Mouse (Mus musculus) left cerebral cortex, adult 9 months (tissue): ENCODE results near the gene Bcas3.
A peak's percentile ranks its signal among the peaks of the same experiment; 100 is the strongest.

Experiments
- DNase-seq, 2 experiments: peaks; one replicate each; pipeline ENCODE4 v3.0.0; 2022; ENCODE audit warnings: low spot score in 2 of 2

Bcas3 gene

DNA sequence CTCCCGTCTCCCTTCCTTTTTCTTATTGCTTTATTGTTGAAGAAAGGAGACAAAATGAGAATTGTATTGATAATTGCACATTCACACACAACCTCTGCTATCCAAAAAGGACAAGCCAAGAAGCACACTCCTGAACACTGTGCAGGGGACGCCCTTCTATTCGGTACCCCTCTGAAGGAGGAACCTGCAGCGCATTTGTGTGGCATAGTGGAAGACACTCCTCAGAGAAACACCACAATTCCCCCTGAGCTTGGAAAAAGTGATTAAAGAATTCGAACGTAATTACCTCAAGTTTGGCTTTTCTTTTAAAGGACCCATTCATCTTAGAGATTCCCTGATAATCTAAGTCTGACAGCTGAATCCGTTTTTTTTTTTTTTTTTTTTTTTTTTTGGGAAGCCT, 261.5 kb downstream of the Bcas3 start:
- DNase-seq, result no peak

DNA sequence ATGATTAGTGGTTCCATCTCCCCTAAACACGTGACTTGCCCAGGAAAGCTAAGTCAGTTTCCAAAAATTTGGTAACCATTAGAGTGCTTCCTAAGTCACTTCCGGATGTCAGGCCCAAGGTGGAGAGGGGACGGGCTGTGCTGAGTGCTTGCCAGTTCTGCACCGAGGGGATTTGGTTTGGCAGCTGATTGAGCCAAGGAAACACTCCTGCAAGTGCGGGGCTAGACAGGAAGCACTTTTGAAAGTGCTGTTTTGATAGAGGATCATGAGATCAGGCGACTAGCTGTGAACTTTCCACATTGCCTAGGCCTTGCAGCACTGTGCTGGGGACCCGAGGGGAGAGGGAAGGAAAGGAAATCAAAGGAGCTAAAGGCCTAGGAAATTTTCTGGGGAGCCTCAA, 262.5 kb downstream of the Bcas3 start:
- no peak for DNase-seq

GRCm38 (mm10) chr11:85621486-85621885, 268.5 kb downstream of the Bcas3 start:
- no peak for DNase-seq

DNA sequence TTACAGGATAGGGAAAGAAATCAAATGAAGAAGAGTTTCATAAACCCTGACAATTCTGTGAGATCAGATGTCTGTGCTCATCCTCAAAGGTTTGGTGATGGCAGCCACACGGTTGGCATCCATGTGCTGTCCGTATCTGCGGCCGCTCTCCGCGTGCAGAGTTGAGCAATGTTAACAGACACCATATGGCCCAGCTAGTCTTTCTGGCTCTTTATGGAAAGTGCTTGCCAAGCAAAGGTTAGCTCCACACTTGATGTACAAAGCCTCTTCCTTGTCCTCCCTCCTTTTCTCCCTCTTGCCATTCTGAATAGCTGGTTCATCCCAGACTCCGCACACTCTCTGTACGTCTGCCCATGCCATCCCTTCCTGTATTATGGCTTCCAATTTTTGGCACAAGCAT, 269.0 kb downstream of the Bcas3 start:
- DNase-seq, result no peak

- no peak for DNase-seq
These were observed 272.2 kb downstream of the Bcas3 start for GRCm38 (mm10) chr11:85625206-85625605.

- no peak for DNase-seq
These were observed 273.9 kb downstream of the Bcas3 start for GRCm38 (mm10) chr11:85626846-85627245.

GRCm38 (mm10) chr11:85627405-85627804, 274.4 kb downstream of the Bcas3 start:
- DNase-seq, result no peak

DNA sequence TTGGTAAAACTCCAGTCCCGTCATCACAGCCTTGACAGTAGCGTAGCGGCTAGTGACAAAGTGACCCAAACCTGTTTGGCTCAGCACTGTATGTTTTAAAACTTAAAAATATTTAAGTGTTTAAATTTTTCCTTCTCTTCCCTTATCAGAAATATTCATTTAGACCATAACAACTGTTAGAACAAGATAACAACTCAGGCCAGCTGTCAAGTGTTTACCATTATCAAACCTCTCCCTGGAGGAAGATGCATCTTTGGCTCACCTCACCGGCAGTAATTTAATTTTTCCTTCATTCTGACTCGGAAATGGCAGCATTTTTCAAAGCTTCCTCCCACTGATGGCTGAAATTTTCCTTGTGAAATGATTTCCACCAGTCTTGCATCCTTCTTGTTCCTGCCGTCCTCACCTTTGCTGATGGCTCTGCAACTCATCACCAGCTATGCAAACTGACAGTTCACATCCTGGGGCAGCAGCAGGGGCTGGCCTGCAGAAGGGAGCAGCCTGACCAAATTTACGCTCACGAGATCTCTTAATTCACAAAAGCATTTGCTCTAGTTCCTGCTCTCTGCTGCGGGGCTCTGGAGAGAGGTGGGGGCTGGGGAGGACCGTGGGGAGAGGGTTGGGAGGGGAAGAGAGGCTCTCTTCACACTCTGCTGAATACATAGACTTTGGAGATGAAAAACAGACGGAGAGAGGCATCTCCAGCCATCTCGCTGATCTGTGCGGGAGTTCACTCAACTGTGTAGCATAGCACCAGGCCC, 275.5 kb downstream of the Bcas3 start:
- DNase-seq, result no peak

GRCm38 (mm10) chr11:85632568-85632981, 279.6 kb downstream of the Bcas3 start:
- no peak for DNase-seq

- no peak for DNase-seq
These were observed 285.9 kb downstream of the Bcas3 start for GRCm38 (mm10) chr11:85638696-85639495.

DNA sequence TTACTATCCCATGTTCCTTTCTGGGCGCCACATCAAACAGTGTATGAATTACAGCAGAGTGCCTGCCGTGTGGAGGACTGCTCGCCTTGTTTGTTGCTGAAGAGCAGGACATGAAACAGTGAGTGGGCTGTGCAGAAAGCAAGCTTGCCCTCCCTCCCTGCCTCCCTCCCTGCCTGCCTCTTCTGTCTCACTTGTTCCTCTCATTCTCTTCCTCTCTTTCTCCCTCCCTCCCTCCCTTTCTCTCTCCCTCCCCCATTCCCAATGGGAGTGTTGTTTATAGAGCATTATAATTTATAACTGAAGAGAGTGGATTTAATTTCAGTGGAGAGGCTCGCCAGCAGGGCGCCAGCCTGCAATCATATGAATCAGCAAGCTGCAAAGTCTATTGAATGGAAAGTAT, 287.7 kb downstream of the Bcas3 start:
- peak in 1 of 2 experiments; percentile 34 for DNase-seq

DNA sequence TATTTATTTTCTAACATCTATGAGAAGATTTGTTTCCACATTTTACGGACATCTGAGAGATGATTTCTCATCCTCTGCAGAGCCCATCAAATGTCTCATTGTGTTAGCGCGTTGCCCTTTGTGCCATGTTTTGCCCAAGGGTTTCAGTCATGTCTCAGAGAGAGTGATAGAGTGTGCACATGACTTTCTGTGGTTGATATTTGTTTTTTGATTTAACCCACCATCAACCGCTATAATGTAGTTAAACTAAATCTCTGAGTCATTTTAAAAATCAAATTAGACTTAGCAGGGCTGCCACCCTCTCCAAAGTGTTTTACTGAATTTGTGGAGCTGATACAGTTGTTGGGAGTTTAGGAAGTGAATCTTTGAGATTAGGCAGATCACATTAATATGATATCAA, 288.5 kb downstream of the Bcas3 start:
- no peak for DNase-seq

- DNase-seq, result peak; percentile 33 to 72
These were observed 289.6 kb downstream of the Bcas3 start for GRCm38 (mm10) chr11:85642591-85642990.

DNA sequence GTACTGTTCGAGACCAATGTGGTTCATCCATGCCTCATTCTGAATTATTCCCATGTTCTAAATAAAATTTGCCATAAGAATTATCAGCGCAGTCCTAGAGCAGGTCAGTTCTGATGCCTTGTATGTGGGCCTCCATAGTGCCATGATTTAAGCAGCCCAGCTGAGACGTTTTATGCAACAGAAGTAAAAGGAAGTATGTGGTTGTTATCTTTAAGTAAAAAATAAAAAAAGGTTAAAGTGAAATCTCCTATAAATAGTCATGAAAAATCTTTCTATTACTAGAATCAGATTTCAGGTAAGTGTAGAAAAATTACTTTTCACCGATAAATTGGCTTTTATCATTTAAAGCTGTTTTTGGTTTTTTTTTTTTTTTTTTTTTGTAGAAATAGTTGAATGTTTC, 290.1 kb downstream of the Bcas3 start:
- DNase-seq, result no peak

GRCm38 (mm10) chr11:85643479-85644000, 290.6 kb downstream of the Bcas3 start:
- DNase-seq, result no peak

- no peak for DNase-seq
These were observed 291.2 kb downstream of the Bcas3 start for GRCm38 (mm10) chr11:85644027-85644747.

DNA sequence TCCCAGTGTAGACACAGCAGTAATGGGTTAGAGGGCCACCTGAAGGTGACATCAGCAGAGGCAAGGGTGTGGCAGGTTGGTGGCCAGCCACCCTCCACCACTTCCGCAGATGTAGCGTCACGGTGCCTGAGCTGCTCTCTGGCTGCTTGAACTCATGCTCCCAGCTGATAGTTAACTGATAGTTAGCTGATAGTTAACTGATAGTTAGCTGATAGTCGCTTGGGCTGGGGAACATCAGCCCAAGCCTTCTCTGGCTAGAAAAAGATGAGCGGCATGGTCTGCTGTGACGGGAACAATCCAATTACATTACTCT, 291.7 kb downstream of the Bcas3 start:
- no peak for DNase-seq

DNA sequence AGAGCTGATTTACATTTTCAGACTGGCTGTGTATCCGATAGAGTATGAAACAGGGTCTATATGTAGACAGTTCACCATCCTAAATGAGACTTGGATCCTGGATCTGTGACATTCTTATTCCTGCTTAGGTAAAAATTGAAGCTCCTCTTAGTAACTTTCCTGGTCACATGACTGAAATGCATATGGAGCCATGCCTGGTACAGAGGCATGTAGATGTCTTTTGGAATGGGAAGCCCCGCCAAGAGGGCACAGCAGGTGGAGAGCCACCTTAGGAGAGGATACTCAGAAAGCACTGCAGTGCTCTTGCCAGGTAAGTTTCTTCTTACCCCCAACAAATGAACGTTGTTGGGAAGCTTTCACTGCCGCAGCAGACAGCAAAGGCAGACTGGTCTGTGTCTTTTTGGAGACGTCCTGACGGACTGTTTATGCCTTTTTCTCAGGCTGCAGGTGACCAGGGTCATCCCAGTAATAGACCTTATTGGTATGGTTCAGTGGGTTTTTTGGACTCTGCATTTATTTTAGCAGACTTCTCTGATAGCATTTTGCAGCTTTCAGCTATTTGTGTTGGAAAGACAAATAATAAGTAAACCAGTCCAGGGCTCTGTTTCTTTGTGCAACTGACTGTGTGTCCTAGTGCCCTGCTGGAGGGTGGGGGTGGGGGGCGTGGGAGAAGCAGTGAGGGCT, 292.3 kb downstream of the Bcas3 start:
- no peak for DNase-seq

DNA sequence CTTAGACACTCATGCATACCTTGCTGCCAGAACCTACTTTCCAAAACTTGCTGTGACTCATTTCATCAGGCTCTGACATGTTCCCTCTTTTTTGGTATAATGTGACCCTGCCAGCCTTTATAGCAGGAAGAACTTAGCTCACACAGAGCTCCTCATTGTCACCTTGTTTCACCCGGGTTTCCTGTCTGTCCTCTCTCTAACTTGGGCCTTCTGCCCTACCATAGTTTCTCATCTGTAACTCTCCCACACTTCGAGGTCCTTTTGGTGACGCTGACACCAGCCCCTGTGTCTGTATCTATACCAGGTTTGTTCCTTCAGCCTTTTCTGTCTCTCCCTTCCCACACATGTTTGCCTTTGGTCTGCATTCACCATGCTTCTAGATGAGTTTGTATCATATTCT, 295.9 kb downstream of the Bcas3 start:
- DNase-seq, result no peak

GRCm38 (mm10) chr11:85649373-85649772, 296.4 kb downstream of the Bcas3 start:
- DNase-seq, result no peak

DNA sequence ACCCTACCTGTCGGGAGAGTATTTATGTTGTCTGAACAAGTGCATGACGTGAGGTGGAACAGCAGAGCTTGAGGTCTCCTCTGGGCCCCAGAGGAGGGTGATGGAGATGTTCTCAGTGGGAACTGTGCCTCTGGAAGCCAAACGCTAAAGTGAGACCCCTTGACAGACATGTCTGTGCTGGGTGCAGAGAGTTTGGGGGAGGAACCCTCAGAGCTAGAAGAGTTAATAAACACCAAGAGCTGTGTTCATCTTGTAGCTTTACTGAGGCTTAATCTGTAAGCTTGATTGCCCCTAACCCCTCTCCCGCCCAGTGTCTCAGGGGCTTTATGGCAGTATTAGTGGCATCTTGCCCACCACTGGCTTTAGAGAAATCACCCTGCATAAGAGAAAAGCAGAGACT, 304.5 kb downstream of the Bcas3 start:
- DNase-seq, result no peak

DNA sequence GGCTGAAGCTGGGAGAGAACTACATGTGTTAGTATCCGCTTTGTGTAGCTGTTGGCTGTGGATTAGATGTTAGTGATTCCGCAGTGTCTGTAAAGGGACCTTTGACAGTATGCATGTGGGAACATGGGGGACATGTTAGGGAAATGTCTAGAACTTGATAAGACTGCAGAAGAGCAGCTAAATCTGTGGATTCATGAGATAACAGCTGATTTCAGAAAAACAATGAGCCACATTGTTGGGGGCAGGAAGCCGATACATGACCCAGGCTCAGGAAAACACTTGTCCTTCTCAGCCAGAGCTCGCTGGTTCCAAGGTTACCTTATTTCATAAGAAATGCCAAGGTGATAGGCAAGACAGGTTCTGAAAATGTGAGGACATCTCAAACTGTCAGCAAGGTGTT, 307.3 kb downstream of the Bcas3 start:
- DNase-seq, result no peak
